Mouse (Mus musculus) ES-E14 (cell line): ENCODE results near the gene Acss2.

Experiments
- HCFC1 ChIP-seq: IDR thresholded peaks from 2 replicates; pipeline ENCODE4 v1.6.1; 2012; ENCODE audit warnings: low read length, inconsistent platforms, borderline replicate concordance; ENCODE audit not compliant: insufficient read depth
- ZC3H11A ChIP-seq: IDR thresholded peaks from 2 replicates; pipeline ENCODE4 v1.6.1; 2012; ENCODE audit warnings: low read depth, mild to moderate bottlenecking, inconsistent platforms, low read length, borderline replicate concordance

DNA sequence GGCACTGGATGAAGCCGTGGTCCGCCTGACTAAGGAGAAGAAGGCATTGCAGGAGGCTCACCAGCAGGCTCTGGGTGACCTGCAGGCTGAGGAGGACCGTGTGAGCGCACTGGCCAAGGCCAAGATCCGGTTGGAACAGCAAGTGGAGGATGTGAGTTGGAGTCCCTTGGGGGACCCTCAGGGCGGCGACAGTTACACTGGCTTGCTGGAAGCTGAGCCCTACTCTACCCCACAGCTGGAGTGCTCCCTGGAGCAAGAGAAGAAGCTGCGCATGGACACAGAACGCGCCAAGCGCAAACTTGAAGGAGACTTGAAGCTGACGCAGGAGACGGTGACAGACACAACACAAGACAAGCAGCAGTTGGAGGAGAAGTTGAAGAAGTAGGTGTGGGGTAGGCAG is 110.8 kb downstream of the Acss2 start:
- TF ChIP-seq HCFC1 = no peak
- TF ChIP-seq ZC3H11A = no peak
